Mouse (Mus musculus) liver, embryonic 12.5 days (tissue): ENCODE results near the gene Rprd1b. TPM values are rescaled to one million over a fixed set of nuclear protein-coding genes. Genes with fewer than 3 reads are reported as not detected.

Experiments used
- polyA plus RNA-seq: library from polyadenylated mRNA; unstranded; fragments of >200 nt; fragmentation: Nextera tagmentation; extraction: Ambion mirVana; gene quantifications from 2 replicates; pipeline ENCODE4 v1.2.1, GENCODE M21; 2016

The Rprd1b gene
- polyA plus RNA-seq, 1 experiment from 2014 or later = 42.5 TPM

Other genes starting within 250 kb of the Rprd1b start
- not detected in 2 replicates for gene Vstm2l, start 113.8 kb upstream of the Rprd1b start, polyA plus RNA-seq
- 21.8 and 22.2 TPM in 2 replicates for gene Tti1, start 64 bp upstream of the Rprd1b start, polyA plus RNA-seq
- gene Tgm2, start 117.9 kb downstream of the Rprd1b start, polyA plus RNA-seq = 69.4 and 69.9 TPM in 2 replicates
- 0.31 and 0.39 TPM in 2 replicates for gene D630003M21Rik, start 200.7 kb downstream of the Rprd1b start, polyA plus RNA-seq
- gene Bpi, start 229.6 kb downstream of the Rprd1b start, polyA plus RNA-seq = not detected in 2 replicates